Mouse (Mus musculus) cerebellum, adult 2 months (tissue): Measurements from ENCODE around the gene Zfp800. TPM values are rescaled to one million over a fixed set of nuclear protein-coding genes. Genes with fewer than 3 reads are reported as not detected.
A peak's percentile ranks its signal among the peaks of the same experiment; 100 is the strongest.

Experiments
- DNase-seq, 2 experiments: peaks; one replicate each; pipeline ENCODE4 v3.0.0; 2021
- H3K27ac ChIP-seq: fragments of 200-500 bp; 2 replicates; pipeline ENCODE4 v1.5.1; 2012; ENCODE audit warnings: low read length, control low read depth, inconsistent platforms; ENCODE audit not compliant: insufficient read depth
- H3K27me3 ChIP-seq: fragments of 200-500 bp; 2 replicates; pipeline ENCODE4 v1.6.1; 2012; ENCODE audit warnings: inconsistent platforms, mild to moderate bottlenecking, low read length, moderate library complexity; ENCODE audit not compliant: control insufficient read depth, insufficient read depth
- H3K4me1 ChIP-seq: fragments of 200-500 bp; 2 replicates; pipeline ENCODE4 v1.6.1; 2011; ENCODE audit warnings: low read length; ENCODE audit not compliant: control insufficient read depth, insufficient read depth
- H3K4me3 ChIP-seq: fragments of 200-500 bp; replicated peaks from 2 replicates; pipeline ENCODE3; 2011; ENCODE audit warnings: mild to moderate bottlenecking, low read depth, low read length, control low read depth; ENCODE audit not compliant: insufficient read depth
- CTCF ChIP-seq: fragments of 200-500 bp; IDR thresholded peaks from 2 replicates; pipeline ENCODE4 v1.5.1; 2011; ENCODE audit warnings: low read depth, mild to moderate bottlenecking, control low read depth, low read length, moderate library complexity, borderline replicate concordance; ENCODE audit not compliant: insufficient read depth
- POLR2A ChIP-seq: fragments of 200-500 bp; IDR thresholded peaks from 2 replicates; pipeline ENCODE4 v1.6.1; 2011; ENCODE audit warnings: low read length, control low read depth, borderline replicate concordance; ENCODE audit not compliant: insufficient read depth
- WGBS: fragments of 180-500 bp; shearing (Covaris S2); methylation state at CpG from one replicate; pipeline ENCODE4 v1.1.7; 2018; 5-methylcytosine and 5-hydroxymethylcytosine counted together
- polyA plus RNA-seq: library from polyadenylated mRNA; depleted of rRNA; stranded (reverse); fragments of >200 nt; gene quantifications from 2 replicates; pipeline ENCODE4 v1.2.3, GENCODE M21; 2012

The Zfp800 gene
- polyA plus RNA-seq, 1 experiment: 7.7 TPM

DNA sequence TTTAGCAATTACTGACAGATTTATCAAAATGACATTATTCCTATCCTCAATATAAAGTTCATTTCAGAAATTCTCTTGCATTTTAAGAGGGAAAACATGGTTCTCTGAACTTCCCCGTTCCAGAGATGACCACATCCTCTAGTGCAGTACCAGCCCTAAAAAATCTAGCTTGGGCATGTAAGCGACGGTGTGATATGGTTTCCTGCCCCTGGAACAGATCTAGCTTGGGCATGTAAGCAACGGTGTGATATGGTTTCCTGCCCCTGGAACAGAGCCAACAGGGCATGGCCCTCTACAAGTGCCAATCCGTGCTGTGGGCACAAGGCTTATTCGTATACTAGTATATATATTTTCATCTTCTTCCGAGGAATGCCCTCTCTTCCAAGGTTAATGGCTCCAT lies 75.4 kb downstream of the Zfp800 start:
- TF ChIP-seq CTCF (no peak), POLR2A (no peak)
- H3K4me3 ChIP-seq: no peak overlapping the region
- H3K27me3 ChIP-seq: no peaks in the 10 kb centered on the region
- H3K27ac ChIP-seq: no peak overlapping the region
- no peak for DNase-seq
- H3K4me1 ChIP-seq: peaks cover 4% of the 10 kb centered on the region; the same call in 1 of the 2 replicates
- 79% methylated on average over 7 of the region's 7 CpGs for WGBS

DNA sequence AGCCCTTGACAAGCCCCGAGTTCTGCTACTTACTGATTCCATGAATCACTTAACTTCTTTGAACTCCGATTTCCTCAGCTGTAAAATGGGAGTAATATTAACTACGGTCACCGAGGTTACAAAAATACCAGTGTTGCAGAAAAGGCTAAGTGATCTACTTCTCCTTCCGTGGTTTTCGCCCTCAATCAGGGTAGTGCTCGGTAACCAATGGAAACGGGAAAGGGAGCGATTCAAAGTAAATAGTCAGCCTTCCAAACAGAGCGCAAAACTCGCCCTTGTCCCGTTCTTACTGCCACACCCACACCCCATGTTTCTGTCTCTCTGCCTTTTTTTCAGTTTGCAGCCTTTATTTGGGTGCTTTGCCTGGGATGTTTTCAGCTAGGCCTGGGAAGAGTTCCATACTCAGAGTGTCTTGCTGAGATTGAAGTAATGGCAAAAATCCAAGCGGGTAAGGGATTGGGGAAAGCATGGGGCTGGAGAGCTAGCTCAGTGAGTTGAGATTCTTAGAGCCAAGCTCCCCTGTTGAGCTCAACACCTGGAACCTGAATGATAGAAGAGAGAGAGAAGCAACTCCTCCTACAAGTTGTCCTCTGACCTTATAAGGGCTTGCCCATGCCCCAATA lies 78.0 kb downstream of the Zfp800 start:
- TF ChIP-seq CTCF (no peak), POLR2A (no peak)
- Histone ChIP-seq H3K27me3 (no peaks in the 10 kb centered on the region), H3K27ac (no peak overlapping the region), H3K4me1 (peaks cover 4% of the 10 kb centered on the region; the same call in 1 of the 2 replicates), H3K4me3 (no peak overlapping the region)
- peak; percentile 23 to 65 for DNase-seq
- WGBS: 76% methylated on average over 13 of the region's 13 CpGs

- no peaks in the 10 kb centered on the region for H3K27me3 ChIP-seq
- H3K27ac ChIP-seq: no peak overlapping the region
- WGBS: 51% methylated on average over 13 of the region's 13 CpGs
- DNase-seq: peak; percentile 23 to 78
- no peak overlapping the region for H3K4me3 ChIP-seq
- peaks cover 4% of the 10 kb centered on the region; the same call in 1 of the 2 replicates for H3K4me1 ChIP-seq
- no peak for TF ChIP-seq POLR2A
- no peak for TF ChIP-seq CTCF
These were observed 78.8 kb downstream of the Zfp800 start for GRCm38 (mm10) chr6:28318820-28319573.

GRCm38 (mm10) chr6:28315208-28315607 lies 82.6 kb downstream of the Zfp800 start:
- Histone ChIP-seq H3K27ac (no peak overlapping the region), H3K4me1 (peaks cover 4% of the 10 kb centered on the region; the same call in 1 of the 2 replicates), H3K27me3 (no peaks in the 10 kb centered on the region), H3K4me3 (no peak overlapping the region)
- TF ChIP-seq POLR2A (no peak), CTCF (no peak)
- no peak for DNase-seq
- WGBS: 92% methylated on average over 3 of the region's 3 CpGs

- no peak overlapping the region for H3K27ac ChIP-seq
- no peaks in the 10 kb centered on the region for H3K27me3 ChIP-seq
- no peaks in the 10 kb centered on the region for H3K4me1 ChIP-seq
- H3K4me3 ChIP-seq: no peak overlapping the region
- no peak for DNase-seq
- TF ChIP-seq POLR2A (no peak), CTCF (no peak)
- 89% methylated on average over 2 of the region's 2 CpGs for WGBS
These were observed 85.7 kb downstream of the Zfp800 start for GRCm38 (mm10) chr6:28312067-28312466.

DNA sequence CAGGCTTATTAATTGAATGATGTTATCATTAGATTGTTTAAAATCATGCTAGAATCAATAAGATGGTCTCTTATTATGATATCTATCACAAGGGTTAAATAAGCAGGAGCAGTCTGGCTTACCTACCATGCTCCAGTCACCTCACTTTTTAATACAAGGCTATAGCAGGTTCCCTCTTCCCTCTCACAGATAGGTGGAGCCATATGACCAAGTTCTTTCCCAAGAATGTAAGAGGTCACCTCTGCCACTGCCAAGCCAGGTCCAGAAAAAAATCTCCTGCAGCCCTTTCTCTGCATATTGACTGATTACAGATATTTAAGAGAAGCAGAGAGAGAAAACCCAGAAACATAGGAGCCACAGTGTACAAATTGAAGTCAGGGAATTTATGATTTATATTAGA lies 88.1 kb downstream of the Zfp800 start:
- peak; percentile 59; the same call in 1 of the 2 replicates for TF ChIP-seq CTCF
- no peak for TF ChIP-seq POLR2A
- peak in 1 of 2 experiments; percentile 76 for DNase-seq
- Histone ChIP-seq H3K27ac (no peak overlapping the region), H3K4me1 (no peaks in the 10 kb centered on the region), H3K27me3 (no peaks in the 10 kb centered on the region), H3K4me3 (no peak overlapping the region)

DNA sequence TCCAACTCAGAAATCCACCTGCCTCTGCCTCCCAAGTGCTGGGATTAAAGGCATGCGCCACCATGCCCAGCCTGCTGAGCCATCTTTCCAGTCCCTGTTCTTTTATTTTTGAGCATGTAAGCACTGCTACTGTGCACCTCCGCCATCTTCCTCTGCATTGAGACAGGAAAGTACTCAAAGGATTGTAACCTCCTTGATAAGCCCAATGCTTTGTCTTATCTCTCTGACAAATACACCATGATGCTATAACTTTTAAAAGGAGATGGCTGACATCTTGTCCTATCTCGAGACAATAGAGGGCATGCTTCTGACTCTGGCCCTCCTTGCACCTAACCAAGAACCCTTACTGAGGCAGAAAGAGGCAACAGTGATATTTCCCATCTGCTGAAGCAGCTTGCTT lies 88.9 kb downstream of the Zfp800 start:
- WGBS: 89% methylated on average over 3 of the region's 3 CpGs
- no peak for TF ChIP-seq CTCF
- TF ChIP-seq POLR2A: no peak
- no peaks in the 10 kb centered on the region for H3K4me1 ChIP-seq
- no peak overlapping the region for H3K4me3 ChIP-seq
- no peaks in the 10 kb centered on the region for H3K27me3 ChIP-seq
- no peak overlapping the region for H3K27ac ChIP-seq
- DNase-seq: no peak

GRCm38 (mm10) chr6:28306702-28307101 lies 91.1 kb downstream of the Zfp800 start:
- no peaks in the 10 kb centered on the region for H3K4me1 ChIP-seq
- 84% methylated on average over 2 of the region's 2 CpGs for WGBS
- DNase-seq: no peak
- H3K4me3 ChIP-seq: no peak overlapping the region
- H3K27me3 ChIP-seq: no peaks in the 10 kb centered on the region
- no peak for TF ChIP-seq CTCF
- TF ChIP-seq POLR2A: no peak
- no peak overlapping the region for H3K27ac ChIP-seq
